Mouse (Mus musculus) limb, embryonic 15.5 days (tissue): ENCODE measurements around the gene Psen2. TPM values are rescaled to one million over a fixed set of nuclear protein-coding genes. Genes with fewer than 3 reads are reported as not detected.

Experiments
- ATAC-seq: fragments of 200-750 bp; cut with Nextera tagmentation; 2 replicates; pipeline ENCODE4 v1.8.0; 2017; ENCODE audit warnings: low read depth, moderate TSS enrichment; ENCODE audit not compliant: insufficient number of reproducible peaks, low FRiP score, low TSS enrichment
- H3K27ac ChIP-seq: fragments of 300-500 bp; sonication (generic); 2 replicates; pipeline ENCODE4 v1.5.1; 2015; ENCODE audit warnings: moderate library complexity, mild to moderate bottlenecking, inconsistent platforms
- H3K27me3 ChIP-seq: fragments of 300-500 bp; sonication (generic); 2 replicates; pipeline ENCODE4 v1.6.1; 2015; ENCODE audit warnings: inconsistent platforms
- H3K36me3 ChIP-seq: fragments of 300-500 bp; sonication (generic); 2 replicates; pipeline ENCODE4 v1.6.1; 2015; ENCODE audit warnings: inconsistent platforms
- H3K4me1 ChIP-seq: fragments of 300-500 bp; sonication (generic); 2 replicates; pipeline ENCODE4 v1.6.1; 2015; ENCODE audit warnings: inconsistent platforms
- H3K4me2 ChIP-seq: fragments of 300-500 bp; sonication (generic); 2 replicates; pipeline ENCODE4 v1.6.1; 2015; ENCODE audit warnings: mild to moderate bottlenecking, inconsistent platforms
- H3K4me3 ChIP-seq: fragments of 300-500 bp; sonication (generic); 2 replicates; pipeline ENCODE4 v1.5.1; 2015; ENCODE audit warnings: mild to moderate bottlenecking, inconsistent platforms
- H3K9ac ChIP-seq: fragments of 300-500 bp; sonication (generic); 2 replicates; pipeline ENCODE4 v1.6.1; 2015; ENCODE audit warnings: inconsistent platforms
- H3K9me3 ChIP-seq: fragments of 300-500 bp; sonication (generic); 2 replicates; pipeline ENCODE4 v1.6.1; 2016; ENCODE audit warnings: inconsistent platforms
- WGBS: fragments of 180-500 bp; shearing (Covaris S2); methylation state at CpG from one replicate; pipeline ENCODE4 v1.1.7; 2015; 5-methylcytosine and 5-hydroxymethylcytosine counted together
- polyA plus RNA-seq: library from polyadenylated mRNA; unstranded; fragments of >200 nt; fragmentation: Nextera tagmentation; extraction: Ambion mirVana; gene quantifications from 2 replicates; pipeline ENCODE4 v1.2.1, GENCODE M21; 2015

Psen2 gene
- polyA plus RNA-seq, 1 experiment from 2014 or later = 18.1 TPM

- WGBS = 74% methylated on average over 8 of the region's 8 CpGs
- Histone ChIP-seq H3K27me3 (0 out of 2 replicates have a peak, but pooled peaks cover 2% of the 10 kb centered on the region), H3K4me1 (peaks cover 16% of the 10 kb centered on the region), H3K27ac (no peak overlapping the region), H3K4me3 (no peak overlapping the region), H3K9ac (no peak overlapping the region), H3K9me3 (no peaks in the 10 kb centered on the region), H3K36me3 (no peaks in the 10 kb centered on the region), H3K4me2 (no peak overlapping the region)
- ATAC-seq = no peak
Observed at GRCm38 (mm10) chr1:180193391-180193935, 69.8 kb downstream of the Psen2 start.

DNA sequence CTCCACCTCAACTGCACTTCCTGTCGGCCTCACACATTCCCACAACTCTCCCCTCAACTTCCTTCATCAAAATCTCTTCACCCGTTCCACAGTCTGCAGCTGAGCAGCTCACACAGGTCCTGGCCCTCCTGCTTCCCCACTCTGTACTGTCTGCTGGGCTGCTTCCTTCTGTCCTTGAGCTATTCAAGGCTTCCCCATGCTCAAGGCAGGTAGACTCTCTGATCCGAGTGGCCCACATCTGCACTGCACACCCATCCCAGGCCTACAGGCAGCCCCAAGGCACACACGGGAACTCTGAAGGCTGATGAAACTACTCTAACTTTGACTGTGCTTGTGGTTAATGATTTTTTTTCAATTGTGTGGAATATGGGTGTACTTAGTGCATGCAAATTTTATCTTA lies 70.4 kb downstream of the Psen2 start:
- Histone ChIP-seq H3K4me1 (peaks cover 16% of the 10 kb centered on the region), H3K9me3 (no peaks in the 10 kb centered on the region), H3K9ac (no peak overlapping the region), H3K4me2 (no peak overlapping the region), H3K27me3 (0 out of 2 replicates have a peak, but pooled peaks cover 2% of the 10 kb centered on the region), H3K4me3 (no peak overlapping the region), H3K27ac (no peak overlapping the region), H3K36me3 (no peaks in the 10 kb centered on the region)
- no peak for ATAC-seq
- WGBS = 48% methylated on average over 4 of the region's 4 CpGs

- ATAC-seq = no peak
- WGBS = 63% methylated on average over 7 of the region's 7 CpGs
- Histone ChIP-seq H3K4me2 (no peak overlapping the region), H3K27ac (no peak overlapping the region), H3K4me3 (no peak overlapping the region), H3K27me3 (0 out of 2 replicates have a peak, but pooled peaks cover 2% of the 10 kb centered on the region), H3K9ac (no peak overlapping the region), H3K9me3 (no peaks in the 10 kb centered on the region), H3K4me1 (peaks cover 16% of the 10 kb centered on the region), H3K36me3 (no peaks in the 10 kb centered on the region)
Observed at GRCm38 (mm10) chr1:180191651-180192220, 71.5 kb downstream of the Psen2 start.

GRCm38 (mm10) chr1:180191112-180191511 lies 72.1 kb downstream of the Psen2 start:
- no peak for ATAC-seq
- H3K27ac ChIP-seq = no peak overlapping the region
- no peaks in the 10 kb centered on the region for H3K9me3 ChIP-seq
- H3K4me1 ChIP-seq = peaks cover 14% of the 10 kb centered on the region
- 0 out of 2 replicates have a peak, but pooled peaks cover 2% of the 10 kb centered on the region for H3K27me3 ChIP-seq
- H3K36me3 ChIP-seq = no peaks in the 10 kb centered on the region
- H3K4me3 ChIP-seq = no peak overlapping the region
- no peak overlapping the region for H3K4me2 ChIP-seq
- WGBS = 69% methylated on average over 8 of the region's 8 CpGs
- no peak overlapping the region for H3K9ac ChIP-seq

DNA sequence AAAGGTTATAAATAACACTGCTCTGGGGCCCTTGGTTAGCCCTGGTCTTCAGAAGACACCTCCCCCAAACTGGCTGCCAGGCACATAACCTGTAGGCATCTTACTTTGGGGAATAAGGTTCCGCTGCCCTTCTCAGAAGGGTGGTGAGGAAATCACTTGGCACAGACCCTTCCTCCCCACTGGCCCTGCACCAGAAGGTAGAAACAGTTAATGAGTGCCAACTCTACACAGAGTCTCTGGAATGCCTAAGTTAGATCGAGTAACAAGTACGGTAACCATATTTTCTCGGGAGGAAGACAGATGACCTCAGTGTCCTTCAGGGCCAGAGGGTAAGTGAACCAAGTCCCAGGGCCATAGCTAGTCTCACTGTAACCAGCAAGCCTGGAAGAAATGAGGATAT lies 74.3 kb downstream of the Psen2 start:
- no peak for ATAC-seq
- H3K9ac ChIP-seq = no peak overlapping the region
- no peak overlapping the region for H3K27ac ChIP-seq
- H3K9me3 ChIP-seq = no peaks in the 10 kb centered on the region
- 0 out of 2 replicates have a peak, but pooled peaks cover under 1% of the 10 kb centered on the region for H3K27me3 ChIP-seq
- WGBS = 61% methylated on average over 4 of the region's 4 CpGs
- H3K4me2 ChIP-seq = no peak overlapping the region
- H3K4me3 ChIP-seq = no peak overlapping the region
- no peaks in the 10 kb centered on the region for H3K4me1 ChIP-seq
- no peaks in the 10 kb centered on the region for H3K36me3 ChIP-seq

DNA sequence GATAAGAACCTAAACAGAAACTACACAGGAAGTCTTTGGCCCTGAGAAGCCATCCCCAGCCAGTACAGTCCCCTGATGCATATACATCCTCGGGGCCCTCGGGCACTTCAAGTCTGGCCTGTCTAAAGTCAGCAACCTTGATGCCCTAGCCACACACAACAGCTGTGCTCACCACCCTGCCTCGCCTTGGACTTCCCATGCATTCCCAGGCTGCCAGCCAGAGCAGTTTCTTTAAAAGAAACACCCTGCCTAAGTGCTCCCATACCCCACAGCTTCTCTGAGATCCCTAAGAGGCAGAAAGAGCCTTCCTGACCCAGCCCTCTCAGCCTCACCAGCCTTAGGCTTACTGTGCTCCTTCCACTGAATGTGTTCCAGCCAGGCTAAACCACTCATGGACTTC lies 76.9 kb downstream of the Psen2 start:
- Histone ChIP-seq H3K9ac (no peak overlapping the region), H3K27me3 (no peaks in the 10 kb centered on the region), H3K27ac (no peak overlapping the region), H3K9me3 (no peaks in the 10 kb centered on the region), H3K4me1 (no peaks in the 10 kb centered on the region), H3K4me3 (no peak overlapping the region), H3K4me2 (no peak overlapping the region), H3K36me3 (no peaks in the 10 kb centered on the region)
- ATAC-seq = no peak
- 74% methylated on average over 3 of the region's 3 CpGs for WGBS

- no peak overlapping the region for H3K4me3 ChIP-seq
- H3K27ac ChIP-seq = no peak overlapping the region
- H3K9me3 ChIP-seq = no peaks in the 10 kb centered on the region
- no peaks in the 10 kb centered on the region for H3K4me1 ChIP-seq
- H3K4me2 ChIP-seq = no peak overlapping the region
- H3K9ac ChIP-seq = no peak overlapping the region
- 58% methylated on average over 5 of the region's 5 CpGs for WGBS
- no peak for ATAC-seq
- H3K36me3 ChIP-seq = no peaks in the 10 kb centered on the region
- H3K27me3 ChIP-seq = no peaks in the 10 kb centered on the region
Observed at GRCm38 (mm10) chr1:180185877-180186276, 77.4 kb downstream of the Psen2 start.

- Histone ChIP-seq H3K27me3 (no peaks in the 10 kb centered on the region), H3K9ac (no peak overlapping the region), H3K4me1 (no peaks in the 10 kb centered on the region), H3K36me3 (no peaks in the 10 kb centered on the region), H3K4me3 (no peak overlapping the region), H3K9me3 (no peaks in the 10 kb centered on the region), H3K4me2 (no peak overlapping the region), H3K27ac (no peak overlapping the region)
- WGBS = 29% methylated on average over 7 of the region's 7 CpGs
- no peak for ATAC-seq
Observed at GRCm38 (mm10) chr1:180184768-180185167, 78.5 kb downstream of the Psen2 start.

DNA sequence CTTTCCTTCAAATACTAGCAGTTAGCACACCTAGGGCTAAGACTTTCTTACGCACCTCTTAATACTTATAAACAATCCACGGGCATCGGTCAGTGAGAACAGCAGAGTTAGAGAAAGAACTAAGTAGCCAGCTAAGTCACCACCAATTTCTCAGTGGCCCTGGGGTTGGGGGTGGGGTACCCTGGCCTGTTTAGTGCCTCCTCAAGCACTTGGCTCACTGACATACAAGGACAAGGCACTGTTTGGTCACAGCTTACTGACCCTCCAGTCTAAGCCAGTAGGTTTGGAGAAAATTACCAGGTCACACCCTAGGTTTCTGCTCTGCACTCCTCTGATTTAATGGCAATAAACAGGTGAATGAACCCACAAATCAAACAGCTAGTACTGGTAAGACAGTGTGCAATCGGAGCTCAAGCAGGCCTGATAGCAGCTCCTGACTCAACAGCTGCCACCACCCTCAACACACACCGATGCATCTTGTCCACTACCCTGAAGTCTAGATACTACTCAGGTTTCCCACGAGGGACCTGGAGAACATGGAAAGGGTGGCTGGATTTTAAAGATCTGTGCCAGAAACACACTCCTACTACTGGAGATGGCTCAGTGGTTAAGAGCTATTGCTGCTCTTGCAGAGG lies 79.6 kb downstream of the Psen2 start:
- ATAC-seq = no peak
- H3K9ac ChIP-seq = no peak overlapping the region
- H3K27ac ChIP-seq = no peak overlapping the region
- H3K4me1 ChIP-seq = no peaks in the 10 kb centered on the region
- WGBS = 84% methylated on average over 6 of the region's 6 CpGs
- H3K9me3 ChIP-seq = no peaks in the 10 kb centered on the region
- no peak overlapping the region for H3K4me3 ChIP-seq
- no peaks in the 10 kb centered on the region for H3K36me3 ChIP-seq
- H3K4me2 ChIP-seq = no peak overlapping the region
- no peaks in the 10 kb centered on the region for H3K27me3 ChIP-seq

DNA sequence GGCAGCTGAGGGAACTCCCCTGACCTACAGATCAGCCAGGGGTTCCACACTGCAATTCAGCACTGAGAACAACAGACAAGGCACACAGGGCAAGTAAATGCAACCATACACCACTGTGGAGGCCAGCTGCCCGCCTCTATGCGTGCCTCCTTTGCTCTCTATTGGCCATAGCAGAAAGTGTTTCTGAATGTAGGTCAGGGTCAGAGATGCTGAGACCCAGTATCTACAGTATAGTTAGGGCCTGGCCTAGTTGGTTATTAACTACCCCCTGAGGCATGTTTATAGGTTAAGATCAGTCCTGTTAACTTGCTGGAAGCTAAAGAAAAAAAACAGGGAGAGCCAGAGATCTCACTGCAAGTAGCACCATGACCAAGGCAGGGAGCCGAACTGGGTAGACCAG lies 80.5 kb downstream of the Psen2 start:
- Histone ChIP-seq H3K4me3 (no peak overlapping the region), H3K9me3 (no peaks in the 10 kb centered on the region), H3K4me1 (no peaks in the 10 kb centered on the region), H3K9ac (no peak overlapping the region), H3K27me3 (no peaks in the 10 kb centered on the region), H3K4me2 (no peak overlapping the region), H3K27ac (no peak overlapping the region), H3K36me3 (no peaks in the 10 kb centered on the region)
- ATAC-seq = no peak
- WGBS = 57% methylated on average over 3 of the region's 3 CpGs

DNA sequence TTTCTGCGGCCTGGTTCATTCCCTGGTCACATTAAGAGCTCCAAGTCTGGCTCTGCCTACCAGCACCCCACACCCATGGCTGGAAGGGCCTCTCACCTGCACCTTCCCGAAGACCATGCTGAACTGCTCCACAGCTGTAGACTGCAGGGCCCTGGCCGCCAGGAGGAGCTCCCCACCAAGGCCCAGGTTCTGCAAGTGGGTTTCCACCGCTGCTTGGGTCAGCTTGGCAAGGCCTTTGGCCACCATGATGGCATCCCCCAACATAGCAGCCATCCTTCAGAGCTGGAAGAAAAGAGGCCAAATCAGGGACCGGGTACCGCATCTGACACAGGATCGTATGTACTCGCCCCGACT lies 81.3 kb downstream of the Psen2 start:
- Histone ChIP-seq H3K9me3 (no peaks in the 10 kb centered on the region), H3K36me3 (no peaks in the 10 kb centered on the region), H3K27me3 (no peaks in the 10 kb centered on the region), H3K27ac (no peak overlapping the region), H3K9ac (no peak overlapping the region), H3K4me1 (no peaks in the 10 kb centered on the region), H3K4me3 (no peak overlapping the region), H3K4me2 (no peak overlapping the region)
- WGBS = 87% methylated on average over 9 of the region's 9 CpGs
- no peak for ATAC-seq

- no peak overlapping the region for H3K9ac ChIP-seq
- no peaks in the 10 kb centered on the region for H3K4me1 ChIP-seq
- 85% methylated on average over 7 of the region's 7 CpGs for WGBS
- no peak overlapping the region for H3K4me2 ChIP-seq
- no peak for ATAC-seq
- H3K4me3 ChIP-seq = no peak overlapping the region
- H3K27ac ChIP-seq = no peak overlapping the region
- no peaks in the 10 kb centered on the region for H3K36me3 ChIP-seq
- H3K9me3 ChIP-seq = no peaks in the 10 kb centered on the region
- H3K27me3 ChIP-seq = no peaks in the 10 kb centered on the region
Observed at GRCm38 (mm10) chr1:180181304-180181965, 81.8 kb downstream of the Psen2 start.
